Mouse (Mus musculus) myocyte (in vitro differentiated cells): ENCODE results near the gene Chst15.

ENCODE experiments used
- MAX ChIP-seq: IDR thresholded peaks from one replicate; pipeline ENCODE4 v1.6.1; 2011; ENCODE audit warnings: low read depth, mild to moderate bottlenecking, control low read depth
- MYOG ChIP-seq, 3 experiments: IDR thresholded peaks; one replicate each; pipeline ENCODE4 v1.6.1; 2011; ENCODE audit warnings: control low read depth in 2 of 3, low read depth in 2 of 3, mild to moderate bottlenecking in 2 of 3; ENCODE audit not compliant: insufficient read length in 2 of 3, control insufficient read depth in 1 of 3, insufficient read depth in 1 of 3
- POLR2A ChIP-seq: IDR thresholded peaks from one replicate; pipeline ENCODE4 v1.6.1; 2011; ENCODE audit warnings: low read depth, mild to moderate bottlenecking, control low read depth, moderate library complexity; ENCODE audit not compliant: insufficient read length

DNA sequence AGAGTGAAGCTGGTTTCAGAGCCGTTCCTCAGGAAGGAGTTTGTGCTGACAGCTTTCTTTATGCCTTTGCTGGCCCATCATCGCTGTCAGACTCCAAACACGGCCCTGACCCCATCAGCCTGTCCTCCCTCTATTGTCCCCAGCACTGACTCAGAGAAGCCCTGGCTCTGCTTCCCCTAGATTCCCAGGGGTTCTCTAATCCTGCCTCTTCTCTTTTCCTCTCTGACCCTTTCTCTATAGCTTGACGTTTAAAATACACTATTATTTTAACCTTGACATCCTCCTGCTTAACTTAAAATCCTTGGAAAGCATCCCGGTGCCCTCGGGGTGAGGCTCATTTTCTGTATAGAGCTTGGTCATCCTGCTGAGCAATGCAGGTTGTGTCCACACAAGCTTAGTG is 117.3 kb downstream of the Chst15 start:
- TF ChIP-seq POLR2A (no peak), MYOG (IDR thresholded peaks at IDR 0.05; ENCODE audit: control insufficient read depth in 1 of 3, insufficient read depth in 1 of 3, insufficient read length in 2 of 3, low read depth in 2 of 3) (no peak), MAX (no peak)
